Mouse (Mus musculus) liver, embryonic 14.5 days (tissue): ENCODE data around the gene Slc29a1. TPM values are rescaled to one million over a fixed set of nuclear protein-coding genes. Genes with fewer than 3 reads are reported as not detected.

ENCODE experiments used
- ATAC-seq: fragments of 200-750 bp; cut with Nextera tagmentation; 2 replicates; pipeline ENCODE4 v1.8.0; 2017; ENCODE audit warnings: moderate number of reproducible peaks, mild to moderate bottlenecking, moderate library complexity; ENCODE audit not compliant: insufficient read depth
- DNase-seq, 3 experiments: peaks; one replicate each; pipeline ENCODE4 v3.0.0-alpha.2; 2012 to 2013; ENCODE audit warnings: low read depth in 3 of 3, low spot score in 3 of 3
- H3K27ac ChIP-seq: fragments of 300-500 bp; sonication (generic); 2 replicates; pipeline ENCODE4 v1.5.1; 2014; ENCODE audit warnings: moderate library complexity, mild to moderate bottlenecking, control low read depth, inconsistent platforms
- H3K27me3 ChIP-seq: fragments of 300-500 bp; sonication (generic); 2 replicates; pipeline ENCODE4 v1.6.1; 2014; ENCODE audit warnings: mild to moderate bottlenecking, low read length, moderate library complexity; ENCODE audit not compliant: control insufficient read depth, insufficient read depth
- H3K36me3 ChIP-seq: fragments of 300-500 bp; sonication (generic); replicated peaks from 2 replicates; pipeline ENCODE4 v1.6.1; 2014; ENCODE audit warnings: low read depth; ENCODE audit not compliant: control insufficient read depth, insufficient read depth
- H3K4me1 ChIP-seq, 2 experiments: fragments of 200-500 bp in 1 of 2; fragments of 300-500 bp in 1 of 2; sonication (generic) in 1 of 2; replicated peaks; 2 replicates each; pipeline ENCODE4 v1.6.1; 2012 to 2014; ENCODE audit warnings: antibody characterized with exemption in 1 of 2, inconsistent platforms in 1 of 2, low read length in 1 of 2; ENCODE audit not compliant: control insufficient read depth in 2 of 2, insufficient read depth in 2 of 2
- H3K4me2 ChIP-seq: fragments of 300-500 bp; sonication (generic); 2 replicates; pipeline ENCODE4 v1.6.1; 2014; ENCODE audit warnings: low read depth, mild to moderate bottlenecking, control low read depth, moderate library complexity
- H3K4me3 ChIP-seq, 2 experiments: fragments of 200-500 bp in 1 of 2; fragments of 300-500 bp in 1 of 2; sonication (generic) in 1 of 2; 2 replicates each; pipeline ENCODE4 v1.5.1; 2012 to 2014; ENCODE audit warnings: low read depth in 2 of 2, low read length in 2 of 2, mild to moderate bottlenecking in 2 of 2, control low read depth in 1 of 2, inconsistent platforms in 1 of 2, moderate library complexity in 1 of 2; ENCODE audit not compliant: insufficient read depth in 1 of 2
- H3K9ac ChIP-seq: fragments of 300-500 bp; sonication (generic); replicated peaks from 2 replicates; pipeline ENCODE4 v1.6.1; 2014; ENCODE audit warnings: mild to moderate bottlenecking, control low read depth, moderate library complexity
- H3K9me3 ChIP-seq: fragments of 300-500 bp; sonication (generic); 2 replicates; pipeline ENCODE4 v1.6.1; 2016; ENCODE audit warnings: low read length, mixed read lengths; ENCODE audit not compliant: control insufficient read depth
- CTCF ChIP-seq: IDR thresholded peaks from 2 replicates; pipeline ENCODE4 v1.5.1; 2016; ENCODE audit warnings: antibody characterized with exemption, low read depth, control low read depth
- EP300 ChIP-seq: IDR thresholded peaks from 2 replicates; pipeline ENCODE4 v1.6.1; 2016; ENCODE audit warnings: antibody characterized with exemption, low read depth
- WGBS: fragments of 180-500 bp; shearing (Covaris S2); extraction: QIAGEN DNeasy Blood & Tissue Kit; methylation state at CpG from one replicate; pipeline ENCODE4 v1.1.7; 2014; ENCODE audit not compliant: insufficient replicate concordance; 5-methylcytosine and 5-hydroxymethylcytosine counted together
- polyA plus RNA-seq, 2 experiments: library from polyadenylated mRNA; depleted of rRNA in 1 of 2; stranded (reverse) in 1 of 2; unstranded in 1 of 2; fragments of >200 nt; fragmentation: Nextera tagmentation in 1 of 2; extraction: Ambion mirVana in 1 of 2; gene quantifications; 2 replicates each; pipeline versions ENCODE4 v1.2.1 to v1.2.3; 2012 to 2014

Gene Slc29a1
- polyA plus RNA-seq, 2 experiments: 152 to 177 TPM

DNA sequence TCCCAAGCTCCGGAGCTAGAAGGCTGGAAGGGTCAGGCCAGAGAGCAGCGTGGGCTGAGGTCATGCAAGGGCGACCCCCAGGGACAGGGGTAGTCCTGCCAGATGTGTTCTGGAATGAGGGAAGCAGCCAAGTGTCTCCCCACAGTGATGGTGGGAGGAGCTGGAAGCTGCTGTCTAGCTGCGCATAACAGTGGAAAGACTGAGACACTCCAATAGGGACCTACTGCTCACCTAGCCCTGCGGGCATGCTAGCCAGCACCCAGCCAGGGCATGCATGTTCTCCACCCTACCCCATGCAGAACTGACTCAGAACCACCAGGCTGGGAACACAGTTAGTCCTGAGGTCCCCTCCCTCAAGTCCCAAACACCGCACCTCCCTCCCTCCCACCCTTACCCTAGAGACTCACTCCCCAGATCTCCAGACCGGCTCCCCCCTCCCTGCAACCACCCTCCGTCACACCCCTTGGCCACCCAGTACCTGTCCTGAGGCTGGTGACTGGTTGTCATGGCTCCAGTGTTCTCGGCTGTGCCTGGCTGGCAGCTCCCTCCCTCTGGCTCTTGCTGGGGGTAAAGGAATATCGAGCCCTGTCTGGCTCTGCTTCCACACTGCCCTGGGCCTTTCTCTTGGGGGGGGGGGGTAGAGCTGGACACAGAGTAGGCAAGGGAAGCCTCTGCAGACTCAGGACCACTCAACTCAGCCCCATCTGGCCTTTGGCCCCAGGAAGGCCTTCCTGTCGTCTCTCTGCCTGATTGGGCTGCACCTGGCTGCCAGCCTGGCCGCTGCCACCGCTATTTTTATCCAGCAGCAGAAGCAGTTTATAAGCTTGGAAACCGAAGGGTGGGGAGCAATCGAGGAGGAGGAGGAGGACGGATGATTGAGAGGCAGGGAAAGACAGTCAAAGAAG is 7.5 kb downstream of the Slc29a1 start:
- H3K9me3 ChIP-seq: no peaks in the 10 kb centered on the region; the same call in 1 of the 2 replicates
- H3K4me1 ChIP-seq: peaks cover 25 to 29% of the 10 kb centered on the region in 2 experiments
- peaks cover 42% of the 10 kb centered on the region for H3K36me3 ChIP-seq
- WGBS: 52% methylated on average over 16 of the region's 16 CpGs
- H3K27ac ChIP-seq: peak overlapping the region; percentile 90
- DNase-seq: no peak
- no peak for ATAC-seq
- H3K27me3 ChIP-seq: no peaks in the 10 kb centered on the region
- peak overlapping the region; percentile 92 for H3K9ac ChIP-seq
- H3K4me2 ChIP-seq: peak overlapping the region; percentile 95
- peak overlapping the region; percentile 91 to 96 for H3K4me3 ChIP-seq
- TF ChIP-seq EP300: no peak
- TF ChIP-seq CTCF: no peak

DNA sequence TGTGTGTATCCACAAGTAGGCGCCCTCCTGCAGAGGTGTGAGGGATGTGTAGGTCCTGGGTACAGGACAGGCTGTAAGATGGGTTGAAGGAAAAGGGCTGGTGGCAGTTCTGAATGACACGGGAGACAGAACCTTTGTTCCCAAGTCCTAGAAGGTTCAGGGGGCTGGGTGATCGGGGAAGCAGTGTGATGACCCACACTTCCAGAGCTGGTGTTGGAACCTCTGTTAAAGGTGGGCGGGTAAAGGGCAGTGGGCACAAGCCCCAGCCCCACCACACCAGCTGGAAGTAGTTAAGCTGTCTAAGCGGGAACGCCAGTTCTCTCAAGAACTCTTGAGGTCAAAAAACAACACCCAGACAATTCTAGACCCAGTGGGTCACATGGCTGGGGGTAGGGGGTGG is 9.0 kb downstream of the Slc29a1 start:
- Histone ChIP-seq H3K9ac (no peak overlapping the region), H3K4me1 (peaks cover 13 to 22% of the 10 kb centered on the region in 2 experiments), H3K27me3 (no peaks in the 10 kb centered on the region), H3K9me3 (no peaks in the 10 kb centered on the region; the same call in 1 of the 2 replicates), H3K4me3 (no peak overlapping the region), H3K36me3 (peaks cover 57% of the 10 kb centered on the region), H3K4me2 (no peak overlapping the region), H3K27ac (no peak overlapping the region)
- 81% methylated on average over 6 of the region's 6 CpGs for WGBS
- ATAC-seq (no peak), DNase-seq (no peak)
- no peak for TF ChIP-seq CTCF
- TF ChIP-seq EP300: no peak

DNA sequence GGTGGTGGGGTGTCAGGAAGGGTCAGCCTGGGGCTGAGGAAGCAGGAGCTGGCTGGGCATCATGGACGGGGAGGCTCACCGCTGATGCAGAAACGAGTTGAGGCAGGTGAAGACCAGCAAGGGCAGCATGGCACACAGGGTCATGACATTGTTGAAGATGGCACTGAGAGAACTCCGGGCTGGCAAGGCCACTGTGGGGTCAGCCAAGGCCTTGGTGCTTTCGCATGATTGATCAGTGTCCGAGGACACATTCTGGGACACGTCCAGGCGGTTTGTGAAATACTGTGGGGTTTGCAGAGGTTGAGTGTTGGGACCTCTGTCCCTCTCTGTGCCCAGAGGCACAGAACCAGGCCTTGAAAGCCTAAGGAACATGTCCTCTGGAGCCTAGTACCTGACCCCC is 9.6 kb downstream of the Slc29a1 start:
- 94% methylated on average over 8 of the region's 8 CpGs for WGBS
- Histone ChIP-seq H3K9me3 (no peaks in the 10 kb centered on the region; the same call in 1 of the 2 replicates), H3K4me1 (peaks cover 15 to 22% of the 10 kb centered on the region in 2 experiments), H3K27me3 (no peaks in the 10 kb centered on the region), H3K36me3 (peaks cover 63% of the 10 kb centered on the region), H3K9ac (no peak overlapping the region), H3K27ac (no peak overlapping the region), H3K4me2 (no peak overlapping the region), H3K4me3 (no peak overlapping the region)
- DNase-seq (no peak), ATAC-seq (no peak)
- TF ChIP-seq CTCF (no peak), EP300 (no peak)

DNA sequence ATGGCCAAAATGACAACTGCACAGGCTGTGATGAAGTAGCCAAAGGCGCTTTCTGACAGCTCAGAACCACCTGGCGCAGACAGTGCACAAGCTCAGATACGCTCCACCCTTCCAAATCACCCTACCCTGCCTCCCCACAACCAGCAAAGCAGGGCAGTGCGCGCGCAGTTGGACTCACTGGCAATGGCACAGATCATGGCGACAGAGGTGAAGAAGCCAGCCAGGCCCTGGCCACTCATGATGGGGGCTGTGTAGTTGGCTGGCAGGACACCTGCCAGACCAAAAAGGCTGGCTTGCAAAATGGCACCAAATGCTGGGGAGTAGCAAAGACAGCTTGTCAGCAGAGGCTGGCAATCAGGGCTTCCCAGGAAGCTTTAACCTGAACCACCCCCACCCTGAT is 10.2 kb downstream of the Slc29a1 start:
- WGBS: 94% methylated on average over 7 of the region's 7 CpGs
- Histone ChIP-seq H3K27me3 (no peaks in the 10 kb centered on the region), H3K4me3 (no peak overlapping the region), H3K4me1 (peaks cover 14 to 25% of the 10 kb centered on the region in 2 experiments), H3K4me2 (no peak overlapping the region), H3K9ac (no peak overlapping the region), H3K9me3 (no peaks in the 10 kb centered on the region; the same call in 1 of the 2 replicates), H3K36me3 (peaks cover 69% of the 10 kb centered on the region), H3K27ac (no peak overlapping the region)
- TF ChIP-seq EP300 (no peak), CTCF (no peak)
- ATAC-seq (no peak), DNase-seq (no peak)

DNA sequence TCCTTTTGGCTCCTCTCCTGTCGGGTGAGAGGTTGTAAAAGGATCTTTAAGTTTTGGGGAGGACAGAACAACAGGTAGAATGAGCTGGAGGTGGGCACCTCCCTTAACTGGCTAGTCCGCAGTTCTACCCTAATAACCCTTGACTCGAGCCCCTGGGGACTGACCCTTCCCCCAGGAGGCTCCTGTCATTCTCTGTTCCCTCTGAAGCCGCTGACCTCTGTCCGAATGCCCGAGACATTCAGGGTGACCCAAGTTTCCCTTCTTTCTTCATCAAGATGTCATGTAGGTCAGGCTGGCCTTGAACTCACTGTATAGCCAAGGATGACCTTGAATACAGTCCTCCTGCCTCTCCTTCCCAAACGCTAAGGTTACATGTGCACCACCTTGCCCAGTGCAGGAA is 11.0 kb downstream of the Slc29a1 start:
- TF ChIP-seq CTCF (no peak), EP300 (no peak)
- Histone ChIP-seq H3K27ac (no peak overlapping the region), H3K9me3 (no peaks in the 10 kb centered on the region; the same call in 1 of the 2 replicates), H3K4me2 (no peak overlapping the region), H3K27me3 (no peaks in the 10 kb centered on the region), H3K9ac (no peak overlapping the region), H3K4me3 (no peak overlapping the region), H3K4me1 (peaks cover 16 to 21% of the 10 kb centered on the region in 2 experiments), H3K36me3 (peaks cover 73% of the 10 kb centered on the region)
- WGBS: 93% methylated on average over 7 of the region's 7 CpGs
- ATAC-seq (no peak), DNase-seq (no peak)
